Mouse (Mus musculus) layer of hippocampus, adult 2 months (tissue): ENCODE results near the gene Nsd2. TPM values are rescaled to one million over a fixed set of nuclear protein-coding genes. Genes with fewer than 3 reads are reported as not detected.
"Not testable (repeated sequence)": the region's sequence is repeated elsewhere in the genome, so short reads cannot be mapped to it uniquely, and the experiment has no call there.

Experiments used
- DNase-seq, 2 experiments: peaks; one replicate each; pipeline ENCODE4 v3.0.0; 2022; ENCODE audit warnings: low spot score in 2 of 2
- H3K27ac ChIP-seq: fragments of 200-600 bp; 2 replicates; pipeline ENCODE4 v1.8.1; 2022
- H3K4me3 ChIP-seq: fragments of 200-600 bp; 2 replicates; pipeline ENCODE4 v1.8.1; 2022; ENCODE audit warnings: mild to moderate bottlenecking
- CTCF ChIP-seq: fragments of 200-600 bp; conservative IDR thresholded peaks from 2 replicates; pipeline ENCODE4 v1.8.1; 2022; ENCODE audit warnings: antibody characterized with exemption, mild to moderate bottlenecking, moderate library complexity
- total RNA-seq, 2 experiments: library from RNA; stranded (reverse); gene quantifications; 2 replicates each; pipeline ENCODE4 v1.2.3; 2021

Nsd2 gene
- total RNA-seq, 2 experiments from 2014 or later = 123 to 133 TPM

DNA sequence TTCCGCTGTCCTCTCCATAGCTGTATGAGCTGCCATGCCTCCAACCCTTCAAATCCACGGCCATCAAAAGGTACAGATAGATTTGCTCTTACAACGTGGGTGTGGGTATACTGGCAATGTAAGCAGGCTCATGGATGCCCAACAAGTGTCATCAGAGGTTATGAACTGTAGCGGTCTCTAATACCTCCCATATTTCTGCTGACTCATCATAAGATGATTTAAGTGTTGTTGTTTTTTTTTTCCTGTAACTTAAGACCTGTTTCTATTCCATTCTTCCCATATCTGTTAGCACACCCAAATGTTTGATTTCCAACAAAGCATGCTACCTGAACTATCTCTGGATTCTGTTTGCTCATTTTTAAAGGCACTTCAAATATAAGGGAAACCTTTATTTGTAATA, 60.6 kb downstream of the Nsd2 start:
- TF ChIP-seq CTCF = no peak
- Histone ChIP-seq H3K4me3 (no peak overlapping the region), H3K27ac (no peak overlapping the region)

GRCm38 (mm10) chr5:33893406-33893805, 72.9 kb downstream of the Nsd2 start:
- no peak for DNase-seq
- no peak for TF ChIP-seq CTCF
- Histone ChIP-seq H3K4me3 (no peak overlapping the region), H3K27ac (no peak overlapping the region)

More for the DNA sequence above, 60.6 kb downstream of the Nsd2 start:
- no peak for DNase-seq

- DNase-seq = no peak
- no peak overlapping the region for H3K4me3 ChIP-seq
- TF ChIP-seq CTCF = no peak
- peak overlapping the region; percentile 43; the same call in 1 of the 2 replicates for H3K27ac ChIP-seq
Observed at GRCm38 (mm10) chr5:33895116-33895515, 74.6 kb downstream of the Nsd2 start.

- no peak for DNase-seq
- H3K27ac ChIP-seq = no peak overlapping the region
- H3K4me3 ChIP-seq = no peak overlapping the region
- no peak for TF ChIP-seq CTCF
Observed at GRCm38 (mm10) chr5:33897158-33897557, 76.6 kb downstream of the Nsd2 start.

DNA sequence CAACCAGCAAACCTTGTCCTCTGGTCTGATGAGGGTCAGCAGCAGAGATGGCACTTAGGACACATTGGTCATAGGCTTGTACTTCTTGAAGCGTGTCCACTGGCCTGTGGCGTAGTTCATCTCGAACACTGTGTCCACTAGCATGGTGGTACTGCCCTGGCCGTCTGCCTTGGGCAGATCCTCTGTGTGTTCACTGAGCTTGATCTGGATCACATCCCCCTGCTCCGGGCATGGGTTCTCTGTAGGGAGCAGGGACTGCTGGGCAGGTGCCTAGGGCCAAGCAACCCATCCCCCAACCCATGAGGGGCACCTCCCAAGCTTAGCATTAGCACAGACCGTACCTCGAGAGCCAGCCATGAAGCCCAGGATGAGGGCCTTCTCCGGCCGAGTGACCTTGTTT, 78.1 kb downstream of the Nsd2 start:
- peak in 1 of 2 experiments; percentile 2 for DNase-seq
- Histone ChIP-seq H3K4me3 (no peak overlapping the region), H3K27ac (no peak overlapping the region)
- no peak for TF ChIP-seq CTCF

GRCm38 (mm10) chr5:33899245-33899644, 78.7 kb downstream of the Nsd2 start:
- no peak for TF ChIP-seq CTCF
- peak in 1 of 2 experiments; percentile 6 for DNase-seq
- no peak overlapping the region for H3K27ac ChIP-seq

GRCm38 (mm10) chr5:33900101-33900500, 79.6 kb downstream of the Nsd2 start:
- no peak overlapping the region for H3K27ac ChIP-seq
- no peak for DNase-seq
- H3K4me3 ChIP-seq = no peak overlapping the region
- TF ChIP-seq CTCF = no peak

More at GRCm38 (mm10) chr5:33899245-33899644, 78.7 kb downstream of the Nsd2 start:
- H3K4me3 ChIP-seq = no peak overlapping the region

GRCm38 (mm10) chr5:33900701-33901263, 80.3 kb downstream of the Nsd2 start:
- no peak for TF ChIP-seq CTCF
- Histone ChIP-seq H3K4me3 (no peak overlapping the region), H3K27ac (no peak overlapping the region)
- no peak for DNase-seq

DNA sequence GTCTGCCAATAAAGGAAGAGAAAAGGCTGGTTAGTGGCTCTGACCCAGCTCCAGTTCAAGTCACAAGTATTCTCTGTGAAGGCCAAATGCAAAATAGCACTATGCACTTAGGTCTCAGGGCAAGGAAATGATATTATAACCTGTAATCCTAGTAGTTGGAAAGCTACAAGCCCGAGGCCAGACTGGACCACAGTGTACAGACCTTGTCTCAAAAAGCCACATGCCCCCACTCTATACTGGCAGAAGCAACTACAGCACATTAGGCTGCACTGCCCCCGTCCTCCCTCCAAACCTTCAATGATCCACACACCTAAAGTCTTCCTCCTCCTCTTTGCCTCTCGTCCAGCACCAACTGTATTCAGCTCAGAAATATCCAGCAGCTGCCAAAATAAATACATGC, 80.8 kb downstream of the Nsd2 start:
- Histone ChIP-seq H3K27ac (no peak overlapping the region), H3K4me3 (no peak overlapping the region)
- TF ChIP-seq CTCF = no peak
- no peak for DNase-seq

- no peak overlapping the region for H3K4me3 ChIP-seq
- no peak for TF ChIP-seq CTCF
- no peak for DNase-seq
- H3K27ac ChIP-seq = no peak overlapping the region
Observed at GRCm38 (mm10) chr5:33902696-33903095, 82.2 kb downstream of the Nsd2 start.

- no peak for DNase-seq
- TF ChIP-seq CTCF = no peak
- H3K27ac ChIP-seq = no peak overlapping the region
- H3K4me3 ChIP-seq = no peak overlapping the region
Observed at GRCm38 (mm10) chr5:33903176-33903575, 82.7 kb downstream of the Nsd2 start.

- not testable (repeated sequence) for H3K27ac ChIP-seq, H3K4me3 ChIP-seq
Observed at GRCm38 (mm10) chr5:33915031-33915430, 94.5 kb downstream of the Nsd2 start.

DNA sequence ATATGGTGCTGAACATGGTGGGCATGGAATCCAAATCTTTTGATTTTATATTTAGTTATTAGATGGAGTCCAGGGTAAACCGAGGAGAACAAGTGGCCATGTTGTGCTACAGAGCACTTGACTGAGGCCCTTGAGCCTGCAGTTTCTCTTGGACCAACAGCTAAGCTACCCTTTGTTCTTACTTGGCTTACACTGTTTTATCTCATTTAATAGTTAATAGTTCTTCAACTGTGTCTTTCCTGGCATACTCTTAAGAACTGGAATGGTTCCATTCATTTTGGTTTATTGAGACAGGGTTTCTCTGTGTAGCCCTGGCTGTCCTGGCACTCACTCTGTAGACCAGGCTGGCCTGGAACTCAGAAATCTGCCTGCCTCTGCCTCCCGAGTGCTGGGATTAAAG, 96.1 kb downstream of the Nsd2 start:
- not testable (repeated sequence) for H3K4me3 ChIP-seq, DNase-seq, H3K27ac ChIP-seq

More at GRCm38 (mm10) chr5:33915031-33915430, 94.5 kb downstream of the Nsd2 start:
- DNase-seq = not testable (repeated sequence)

GRCm38 (mm10) chr5:33919466-33919865, 98.9 kb downstream of the Nsd2 start:
- TF ChIP-seq CTCF = no peak
- no peak overlapping the region for H3K4me3 ChIP-seq
- peak in 1 of 2 experiments; percentile 41 for DNase-seq
- H3K27ac ChIP-seq = no peak overlapping the region
